ENCODE assay signal across 8 mouse cellular contexts in the genomic region with DNA sequence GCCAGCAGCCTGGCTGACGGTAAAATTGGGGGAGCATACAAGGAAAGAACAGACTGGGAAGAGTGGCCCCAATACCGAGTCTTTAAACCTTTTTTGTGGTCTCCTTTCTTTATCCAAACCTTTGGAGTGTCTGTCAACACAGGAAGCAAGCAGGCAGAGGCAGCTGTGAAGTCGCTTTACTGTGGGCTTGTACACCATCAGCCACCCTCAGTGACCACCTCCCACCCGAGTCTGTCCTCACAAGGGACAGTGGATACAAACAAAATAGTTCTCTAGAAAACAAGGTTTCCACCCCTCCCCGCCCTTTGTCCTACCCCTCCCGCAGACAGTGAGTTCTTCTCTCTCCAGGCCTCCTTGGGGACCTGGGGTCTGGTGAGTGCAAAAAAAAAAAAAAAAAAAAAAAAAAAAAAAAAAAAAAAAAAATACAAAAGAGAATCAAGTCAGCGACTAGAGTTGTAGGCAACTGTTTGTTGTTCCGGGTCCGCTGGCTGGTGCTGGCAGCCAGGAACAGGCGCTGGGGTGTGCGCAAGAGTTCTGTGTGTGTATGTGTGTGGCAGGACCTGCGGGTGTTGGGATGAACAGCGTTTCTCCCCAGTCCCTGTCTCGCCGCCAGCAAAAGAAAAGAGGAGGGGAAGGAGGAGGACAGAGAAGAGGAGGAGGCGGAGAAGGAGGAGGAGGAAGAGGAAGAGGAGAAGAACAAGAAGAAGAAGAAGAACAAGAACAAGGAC. TPM values are rescaled to one million over a fixed set of nuclear protein-coding genes. Genes with fewer than 3 reads are reported as not detected.
DNase-seq lines count a peak whose midpoint lies in the region; ATAC-seq lines count a peak whose summit lies in the region.

No protein-coding gene starts in this region.

- H3K9ac ChIP-seq in heart, embryonic 14.5 days (ENCODE audit: low read length), result no peak overlapping the region; the same call in 1 of the 2 replicates
- H3K9ac ChIP-seq in heart, embryonic 16.5 days (ENCODE audit: low read length), result no peak overlapping the region; the same call in 1 of the 2 replicates

- no peaks in the 10 kb centered on the region for H3K9me3 ChIP-seq in heart, embryonic 14.5 days (ENCODE audit: control insufficient read depth, low read length)
- no peaks in the 10 kb centered on the region for H3K9me3 ChIP-seq in heart, embryonic 16.5 days (replicated peaks; ENCODE audit: control insufficient read depth, low read length)

- H3K4me3 ChIP-seq in heart, embryonic 14.5 days (ENCODE audit: control insufficient read depth in 1 of 2, insufficient read depth in 1 of 2, low read depth in 1 of 2, low read length in 2 of 2), result peak overlapping the region; percentile 52 to 56
- peak overlapping the region; percentile 56 for H3K4me3 ChIP-seq in heart, embryonic 16.5 days (ENCODE audit: low read length)

- DNase-seq in heart, adult 9 months (ENCODE audit: low spot score in 2 of 2), result no peak
- DNase-seq in brain, adult 2 months (ENCODE audit: low read depth, low spot score), result peak; percentile 47
- DNase-seq in layer of hippocampus, postnatal 25 days (ENCODE audit: extremely low spot score in 1 of 2, low spot score in 1 of 2), result no peak

- H3K27me3 ChIP-seq in heart, embryonic 14.5 days (ENCODE audit: control insufficient read depth, insufficient read depth, low read length), result peaks cover 34% of the 10 kb centered on the region
- peaks cover 27% of the 10 kb centered on the region for H3K27me3 ChIP-seq in heart, embryonic 16.5 days (ENCODE audit: control insufficient read depth, insufficient read depth, low read length)

- H3K4me2 ChIP-seq in heart, embryonic 14.5 days (ENCODE audit: low read length), result peak overlapping the region; percentile 97
- peak overlapping the region; percentile 93 for H3K4me2 ChIP-seq in heart, embryonic 16.5 days (ENCODE audit: low read depth, low read length)

- no peaks in the 10 kb centered on the region for H3K36me3 ChIP-seq in heart, embryonic 14.5 days (ENCODE audit: control insufficient read depth, insufficient read depth, low read length)
- no peaks in the 10 kb centered on the region for H3K36me3 ChIP-seq in heart, embryonic 16.5 days (ENCODE audit: control insufficient read depth, insufficient read depth)

- H3K4me1 ChIP-seq in heart, embryonic 14.5 days (ENCODE audit: control insufficient read depth in 2 of 2, insufficient read depth in 2 of 2, low read length in 2 of 2), result peaks cover 8 to 14% of the 10 kb centered on the region in 2 experiments; a peak in 3 of 4 replicates
- peaks cover 4% of the 10 kb centered on the region for H3K4me1 ChIP-seq in heart, embryonic 16.5 days (ENCODE audit: control insufficient read depth, insufficient read depth, low read length)

- ATAC-seq in heart, embryonic 14.5 days (ENCODE audit: insufficient number of reproducible peaks, insufficient read depth, low FRiP score, low read depth), result no peak
- ATAC-seq in heart, embryonic 16.5 days (replicated peaks; ENCODE audit: extremely low read depth, insufficient read depth, low FRiP score), result no peak
- 0 out of 2 replicates have a peak, but pooled peaks have one; percentile 13 for ATAC-seq in megakaryocyte progenitor cell, adult 5-6 weeks (replicated peaks; ENCODE audit: poor library complexity)
- no peak for ATAC-seq in activated CD4-positive, CD25-positive, alpha-beta regulatory T cell, adult 4 months
- no peak for ATAC-seq in frontal cortex, adult (ENCODE audit: low TSS enrichment)

- no peak overlapping the region for H3K27ac ChIP-seq in heart, embryonic 14.5 days (replicated peaks in 1 of 2; ENCODE audit: control insufficient read depth in 1 of 2, insufficient read depth in 1 of 2, low read depth in 2 of 2, low read length in 2 of 2)
- H3K27ac ChIP-seq in heart, embryonic 16.5 days (ENCODE audit: low read length), result no peak overlapping the region

- WGBS in heart, embryonic 14.5 days, result 24% methylated on average over 16 of the region's 16 CpGs
- WGBS in heart, embryonic 16.5 days, result 24% methylated on average over 16 of the region's 16 CpGs

RNA-seq across cellular contexts. Expression of gene Ntng2, which starts 58.8 kb away (rescaled TPM):
- polyA plus RNA-seq in heart, embryonic 14.5 days (2014; fragmentation: Nextera tagmentation; extraction: Ambion mirVana), result not detected in 2 replicates
- polyA plus RNA-seq in heart, embryonic 16.5 days (2015; fragmentation: Nextera tagmentation; extraction: Ambion mirVana), result 0.14 and 0.24 TPM in 2 replicates
- total RNA-seq in megakaryocyte progenitor cell, adult 5-6 weeks (2015), result 9.4 and 9.9 TPM in 2 replicates
- total RNA-seq in megakaryocyte progenitor cell, adult 5-6 weeks (2017), result 1.5 and 1.8 TPM in 2 replicates
- 1 to 10 TPM; 3.8 to 5.7 TPM for polyA plus RNA-seq in activated CD4-positive, CD25-positive, alpha-beta regulatory T cell, adult 4 months (2017; shearing (Covaris generic))
- 100 to 1,000 TPM in 1 of 2 experiments, 10 to 100 TPM in 1; 94.0 to 109 TPM for total RNA-seq in layer of hippocampus, postnatal 25 days (2021)
